Comparison of ENCODE assay signal across 16 mouse cellular contexts in genomic region chr17:48505006-48505405, GRCm38 (mm10). TPM values are rescaled to one million over a fixed set of nuclear protein-coding genes. Genes with fewer than 3 reads are reported as not detected.
DNase-seq lines count a peak whose midpoint lies in the region; ATAC-seq lines count a peak whose summit lies in the region.
"Had no signal": no experiment of that assay in that cellular context is flagged by ENCODE, and none has a peak within 500 bp of the region (broad histone marks: within the 10 kb centered on the region; RNA-seq: fewer than 3 reads in every experiment).

No protein-coding gene starts in this region.

- no peak overlapping the region for H3K9ac ChIP-seq in embryonic facial prominence, embryonic 11.5 days (replicated peaks; ENCODE audit: low read length)
- no peak overlapping the region for H3K9ac ChIP-seq in limb, embryonic 12.5 days (replicated peaks)
- H3K9ac ChIP-seq: liver, embryonic 13.5 days had no signal

- no peak overlapping the region for H3K4me3 ChIP-seq in embryonic facial prominence, embryonic 11.5 days (ENCODE audit: low read depth, low read length)
- H3K4me3 ChIP-seq in embryonic facial prominence, embryonic 10.5 days = no peak overlapping the region
- no peak overlapping the region for H3K4me3 ChIP-seq in limb, embryonic 12.5 days (replicated peaks)
- no peak overlapping the region for H3K4me3 ChIP-seq in limb, embryonic 10.5 days
- H3K4me3 ChIP-seq: liver, embryonic 13.5 days had no signal

- H3K27ac ChIP-seq in embryonic facial prominence, embryonic 11.5 days (replicated peaks; ENCODE audit: low read depth, low read length) = no peak overlapping the region
- H3K27ac ChIP-seq in embryonic facial prominence, embryonic 10.5 days (replicated peaks) = no peak overlapping the region
- peak overlapping the region; percentile 46; the same call in 1 of the 2 replicates for H3K27ac ChIP-seq in limb, embryonic 12.5 days
- H3K27ac ChIP-seq in limb, embryonic 10.5 days = no peak overlapping the region
- H3K27ac ChIP-seq: liver, embryonic 13.5 days had no signal

- no peak for ATAC-seq in embryonic facial prominence, embryonic 11.5 days (replicated peaks; ENCODE audit: insufficient number of reproducible peaks, low FRiP score, low TSS enrichment, low read depth)
- peak; percentile 37; the same call in 1 of the 2 replicates for ATAC-seq in limb, embryonic 12.5 days (ENCODE audit: insufficient number of reproducible peaks, insufficient read depth, low FRiP score, low TSS enrichment, low read depth)

- 14% methylated on average over 3 of the region's 3 CpGs for WGBS in embryonic facial prominence, embryonic 11.5 days
- WGBS in embryonic facial prominence, embryonic 10.5 days = 20% methylated on average over 3 of the region's 3 CpGs
- WGBS in limb, embryonic 12.5 days = 24% methylated on average over 3 of the region's 3 CpGs
- WGBS in limb, embryonic 10.5 days = 39% methylated on average over 3 of the region's 3 CpGs

- no peaks in the 10 kb centered on the region for H3K36me3 ChIP-seq in embryonic facial prominence, embryonic 11.5 days (replicated peaks; ENCODE audit: control insufficient read depth, insufficient read depth, low read depth, low read length)
- H3K36me3 ChIP-seq in embryonic facial prominence, embryonic 10.5 days (replicated peaks) = no peaks in the 10 kb centered on the region
- no peaks in the 10 kb centered on the region for H3K36me3 ChIP-seq in limb, embryonic 12.5 days
- H3K36me3 ChIP-seq in limb, embryonic 10.5 days = no peaks in the 10 kb centered on the region
- H3K36me3 ChIP-seq: liver, embryonic 13.5 days had no signal

- no peak overlapping the region for H3K4me2 ChIP-seq in embryonic facial prominence, embryonic 11.5 days (ENCODE audit: low read depth, low read length)
- no peak overlapping the region for H3K4me2 ChIP-seq in limb, embryonic 12.5 days
- H3K4me2 ChIP-seq: liver, embryonic 13.5 days had no signal

- no peaks in the 10 kb centered on the region for H3K9me3 ChIP-seq in embryonic facial prominence, embryonic 11.5 days (replicated peaks; ENCODE audit: control insufficient read depth, low read length)
- no peaks in the 10 kb centered on the region for H3K9me3 ChIP-seq in embryonic facial prominence, embryonic 10.5 days
- no peaks in the 10 kb centered on the region for H3K9me3 ChIP-seq in limb, embryonic 12.5 days
- H3K9me3 ChIP-seq in limb, embryonic 10.5 days (replicated peaks) = no peaks in the 10 kb centered on the region
- H3K9me3 ChIP-seq: liver, embryonic 13.5 days had no signal

- H3K27me3 ChIP-seq in embryonic facial prominence, embryonic 11.5 days (ENCODE audit: control insufficient read depth, insufficient read depth, low read length) = no peaks in the 10 kb centered on the region
- H3K27me3 ChIP-seq in embryonic facial prominence, embryonic 10.5 days (replicated peaks; ENCODE audit: low read depth, poor library complexity, severe bottlenecking) = no peaks in the 10 kb centered on the region
- no peaks in the 10 kb centered on the region for H3K27me3 ChIP-seq in limb, embryonic 12.5 days
- H3K27me3 ChIP-seq in limb, embryonic 10.5 days (ENCODE audit: low read depth, poor library complexity, severe bottlenecking) = no peaks in the 10 kb centered on the region
- H3K27me3 ChIP-seq: liver, embryonic 13.5 days had no signal

- H3K4me1 ChIP-seq in embryonic facial prominence, embryonic 11.5 days (ENCODE audit: control insufficient read depth, insufficient read depth, low read length) = no peaks in the 10 kb centered on the region
- H3K4me1 ChIP-seq in embryonic facial prominence, embryonic 10.5 days = peaks cover 15% of the 10 kb centered on the region
- peaks cover 11% of the 10 kb centered on the region for H3K4me1 ChIP-seq in limb, embryonic 12.5 days (replicated peaks)
- peaks cover 4% of the 10 kb centered on the region; the same call in 1 of the 2 replicates for H3K4me1 ChIP-seq in limb, embryonic 10.5 days
- H3K4me1 ChIP-seq: liver, embryonic 13.5 days had no signal

- peak; percentile 2 for DNase-seq in embryonic facial prominence, embryonic 11.5 days (ENCODE audit: low spot score)
- DNase-seq in embryonic facial prominence, embryonic 10.5 days (ENCODE audit: low spot score) = no peak
- DNase-seq in limb, embryonic 10.5 days (ENCODE audit: low spot score) = no peak
- DNase-seq in forelimb bud, embryonic 11.5 days (ENCODE audit: low read depth, low spot score) = peak; percentile 10
- peak; percentile 51 for DNase-seq in retina, postnatal 1 day
- no peak for DNase-seq in thymus, postnatal 10 days (ENCODE audit: low spot score in 2 of 2)
- no peak for DNase-seq in frontal cortex, postnatal 36 days (ENCODE audit: low spot score in 2 of 2)
- DNase-seq: adrenal gland, postnatal 25 days; cerebellum, postnatal 10 days; heart, postnatal 36 days; kidney, adult 8-10 months; liver, embryonic 13.5 days; lung, postnatal 14 days; right cerebral cortex, postnatal 4 days; thymus, postnatal 14 days had no signal

RNA-seq across cellular contexts. Expression of gene Unc5cl, which starts 50.3 kb away (rescaled TPM):
- polyA plus RNA-seq in embryonic facial prominence, embryonic 11.5 days (2014; fragmentation: Nextera tagmentation; extraction: Ambion mirVana) = 0.26 and 0.34 TPM in 2 replicates
- polyA plus RNA-seq in embryonic facial prominence, embryonic 10.5 days (2016; fragmentation: Nextera tagmentation; extraction: Ambion mirVana) = 0.20 and 0.51 TPM in 2 replicates
- polyA plus RNA-seq in limb, embryonic 12.5 days (2016; fragmentation: Nextera tagmentation; extraction: Ambion mirVana) = 0.12 and 0.28 TPM in 2 replicates
- polyA plus RNA-seq in limb, embryonic 10.5 days (2016; fragmentation: Nextera tagmentation; extraction: Ambion mirVana) = 0.06 and 0.13 TPM in 2 replicates

RNA-seq across cellular contexts. Expression of gene Tspo2, which starts 53.7 kb away (rescaled TPM):
- 0.28 and 0.52 TPM in 2 replicates for polyA plus RNA-seq in embryonic facial prominence, embryonic 11.5 days (2014; fragmentation: Nextera tagmentation; extraction: Ambion mirVana)
- 0.24 and 0.45 TPM in 2 replicates for polyA plus RNA-seq in embryonic facial prominence, embryonic 10.5 days (2016; fragmentation: Nextera tagmentation; extraction: Ambion mirVana)
- polyA plus RNA-seq in limb, embryonic 12.5 days (2016; fragmentation: Nextera tagmentation; extraction: Ambion mirVana) = 2.1 and 3.0 TPM in 2 replicates
- not detected in 2 replicates for polyA plus RNA-seq in limb, embryonic 10.5 days (2016; fragmentation: Nextera tagmentation; extraction: Ambion mirVana)

Comparison
In these comparisons a context has a peak if more than half of its experiments do, and no peak if none do; other contexts are left out.
1. DNase-seq: peak in embryonic facial prominence, embryonic 11.5 days (single experiment), forelimb bud, embryonic 11.5 days (single experiment) and retina, postnatal 1 day (single experiment); none in embryonic facial prominence, embryonic 10.5 days (single experiment), limb, embryonic 10.5 days (single experiment), thymus, postnatal 10 days (0 of 2) and frontal cortex, postnatal 36 days (0 of 2).